Mouse (Mus musculus): ENCODE measurements around the gene Rps6kb2. TPM values are rescaled to one million over a fixed set of nuclear protein-coding genes. Genes with fewer than 3 reads are reported as not detected.

Gene Rps6kb2
- polyA plus RNA-seq, 1 experiment = 11.1 TPM

DNA sequence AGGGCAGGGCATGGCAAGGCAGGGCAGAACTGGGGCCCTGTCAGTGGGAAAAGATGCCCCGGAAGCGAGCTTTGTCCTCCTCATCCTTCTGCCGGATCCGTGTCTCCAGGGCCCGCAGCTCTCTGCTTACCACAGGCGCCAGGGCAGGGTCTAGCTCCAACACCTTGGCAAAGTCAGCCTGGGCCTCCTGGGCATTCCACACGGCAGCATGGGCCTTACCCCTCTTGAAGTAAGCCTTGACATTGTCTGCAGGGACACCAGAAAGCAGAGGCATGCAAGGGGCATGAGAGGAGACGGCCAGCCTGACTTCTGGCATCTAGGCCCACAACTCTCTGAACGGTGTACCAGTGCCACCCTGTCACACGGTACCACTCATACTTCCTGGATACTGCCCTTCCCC lies 48.6 kb downstream of the Rps6kb2 start:
- Histone ChIP-seq H3K27me3 (ENCODE audit: control insufficient read depth, insufficient read depth, low read length) (no peaks in the 10 kb centered on the region), H3K4me3 (ENCODE audit: control insufficient read depth, low read depth, low read length) (no peak overlapping the region), H3K36me3 (ENCODE audit: control insufficient read depth, insufficient read depth, low read length) (no peaks in the 10 kb centered on the region), H3K4me1 (ENCODE audit: control insufficient read depth, insufficient read depth, low read length) (no peaks in the 10 kb centered on the region), H3K27ac (ENCODE audit: control insufficient read depth, insufficient read depth, low read depth, low read length) (no peak overlapping the region)
- TF ChIP-seq POLR2A (IDR thresholded peaks at IDR 0.05; ENCODE audit: control insufficient read depth, low read depth, low read length) (no peak), CTCF (IDR thresholded peaks at IDR 0.05; ENCODE audit: control insufficient read depth, insufficient read depth, insufficient replicate concordance, low read depth, low read length) (no peak)

DNA sequence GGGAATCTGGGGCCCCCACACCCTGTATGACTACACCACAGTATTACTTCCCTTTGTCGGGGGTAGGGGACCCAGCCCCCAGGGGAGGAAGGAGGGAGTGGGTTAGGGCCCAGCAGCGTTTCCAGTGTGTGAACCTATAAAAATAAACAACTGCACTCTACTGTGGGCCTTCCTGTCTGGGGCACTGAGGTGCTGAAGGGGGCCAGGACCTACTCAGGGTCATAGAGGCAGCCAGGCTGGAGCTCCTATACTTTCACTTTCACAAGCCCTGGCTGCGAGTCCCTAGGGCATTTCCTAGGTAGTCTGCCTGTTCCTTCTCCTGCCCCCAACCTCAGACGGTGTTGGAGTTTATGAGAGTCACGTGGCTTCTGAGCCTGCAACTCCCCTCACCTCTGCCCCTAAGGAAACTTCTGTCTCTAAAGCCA lies 49.3 kb downstream of the Rps6kb2 start:
- peak overlapping the region; percentile 22; the same call in 1 of the 2 replicates for H3K27ac ChIP-seq (ENCODE audit: control insufficient read depth, insufficient read depth, low read depth, low read length)
- H3K27me3 ChIP-seq (ENCODE audit: control insufficient read depth, insufficient read depth, low read length) = no peaks in the 10 kb centered on the region
- no peaks in the 10 kb centered on the region for H3K36me3 ChIP-seq (ENCODE audit: control insufficient read depth, insufficient read depth, low read length)
- no peak for TF ChIP-seq POLR2A (IDR thresholded peaks at IDR 0.05; ENCODE audit: control insufficient read depth, low read depth, low read length)
- TF ChIP-seq CTCF (IDR thresholded peaks at IDR 0.05; ENCODE audit: control insufficient read depth, insufficient read depth, insufficient replicate concordance, low read depth, low read length) = no peak
- no peaks in the 10 kb centered on the region for H3K4me1 ChIP-seq (ENCODE audit: control insufficient read depth, insufficient read depth, low read length)
- H3K4me3 ChIP-seq (ENCODE audit: control insufficient read depth, low read depth, low read length) = no peak overlapping the region

DNA sequence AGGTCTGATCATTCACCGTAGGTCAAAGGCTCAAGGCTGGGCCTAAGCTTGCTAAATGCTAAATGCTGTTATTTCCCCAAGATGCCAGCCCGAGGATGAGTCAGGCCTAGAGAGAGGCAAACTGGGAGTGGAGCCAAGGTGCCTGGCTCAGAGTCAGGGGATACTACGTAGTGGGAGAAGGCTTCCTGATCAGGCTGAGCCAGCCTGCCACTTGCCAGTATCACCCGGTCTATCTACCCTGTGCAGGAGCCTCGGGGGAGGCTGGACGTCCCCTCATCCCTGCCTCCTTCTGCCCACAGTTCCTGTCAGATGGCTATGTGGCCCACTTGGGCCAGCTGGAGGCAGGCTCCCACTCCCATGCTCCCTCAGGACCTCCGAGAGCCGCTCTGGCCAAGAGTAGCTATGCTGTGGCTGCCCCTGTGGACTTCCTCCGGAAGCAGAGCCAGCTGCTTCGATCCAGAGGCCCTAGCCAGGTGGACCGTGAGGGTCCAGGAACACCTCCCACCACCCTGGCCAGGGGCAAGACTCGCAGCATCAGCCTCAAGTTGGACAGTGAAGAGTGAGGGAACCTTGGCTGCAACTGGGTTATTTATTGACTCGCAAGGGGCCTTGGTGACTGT lies 49.9 kb downstream of the Rps6kb2 start:
- Histone ChIP-seq H3K27ac (ENCODE audit: control insufficient read depth, insufficient read depth, low read depth, low read length) (peak overlapping the region; percentile 22; the same call in 1 of the 2 replicates), H3K27me3 (ENCODE audit: control insufficient read depth, insufficient read depth, low read length) (no peaks in the 10 kb centered on the region), H3K4me3 (ENCODE audit: control insufficient read depth, low read depth, low read length) (no peak overlapping the region), H3K4me1 (ENCODE audit: control insufficient read depth, insufficient read depth, low read length) (no peaks in the 10 kb centered on the region), H3K36me3 (ENCODE audit: control insufficient read depth, insufficient read depth, low read length) (no peaks in the 10 kb centered on the region)
- TF ChIP-seq POLR2A (IDR thresholded peaks at IDR 0.05; ENCODE audit: control insufficient read depth, low read depth, low read length) = no peak
- TF ChIP-seq CTCF (IDR thresholded peaks at IDR 0.05; ENCODE audit: control insufficient read depth, insufficient read depth, insufficient replicate concordance, low read depth, low read length) = no peak

DNA sequence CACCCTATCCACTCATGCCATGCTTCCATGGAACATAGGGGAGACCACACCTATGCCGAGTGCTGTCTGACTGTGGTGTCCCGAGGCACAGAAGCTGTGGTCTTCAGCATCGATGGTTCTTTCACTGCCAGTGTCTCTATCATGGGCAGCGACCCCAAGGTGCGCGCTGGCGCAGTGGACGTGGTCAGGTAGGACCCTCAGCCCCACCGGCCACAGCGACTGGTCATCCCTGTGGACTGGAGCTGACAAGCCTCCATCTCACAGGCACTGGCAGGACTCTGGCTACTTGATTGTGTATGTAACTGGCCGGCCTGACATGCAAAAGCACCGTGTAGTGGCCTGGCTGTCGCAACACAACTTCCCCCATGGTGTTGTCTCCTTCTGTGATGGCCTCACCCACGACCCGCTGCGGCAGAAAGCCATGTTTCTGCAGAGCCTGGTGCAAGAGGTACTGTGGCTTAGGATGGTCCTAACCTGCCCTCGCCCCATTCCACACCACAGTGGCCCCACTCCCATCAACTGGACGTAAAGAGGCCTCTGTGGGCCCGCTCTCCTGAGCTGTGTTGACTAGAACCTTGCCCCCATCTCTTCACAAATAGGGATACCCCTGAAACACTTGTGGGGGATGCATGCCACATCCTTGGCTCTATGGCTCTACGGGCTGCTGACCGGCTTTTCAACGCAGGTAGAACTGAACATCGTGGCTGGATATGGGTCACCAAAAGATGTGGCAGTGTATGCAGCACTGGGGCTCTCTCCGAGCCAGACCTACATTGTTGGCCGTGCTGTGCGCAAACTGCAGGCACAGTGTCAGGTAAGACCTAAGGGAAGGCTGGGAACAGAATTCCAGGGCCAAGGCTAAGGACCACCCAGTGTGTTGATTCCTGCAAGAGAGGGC lies 50.8 kb downstream of the Rps6kb2 start:
- Histone ChIP-seq H3K27me3 (ENCODE audit: control insufficient read depth, insufficient read depth, low read length) (no peaks in the 10 kb centered on the region), H3K4me1 (ENCODE audit: control insufficient read depth, insufficient read depth, low read length) (no peaks in the 10 kb centered on the region), H3K27ac (ENCODE audit: control insufficient read depth, insufficient read depth, low read depth, low read length) (no peak overlapping the region), H3K36me3 (ENCODE audit: control insufficient read depth, insufficient read depth, low read length) (no peaks in the 10 kb centered on the region), H3K4me3 (ENCODE audit: control insufficient read depth, low read depth, low read length) (no peak overlapping the region)
- TF ChIP-seq CTCF (IDR thresholded peaks at IDR 0.05; ENCODE audit: control insufficient read depth, insufficient read depth, insufficient replicate concordance, low read depth, low read length) (no peak), POLR2A (IDR thresholded peaks at IDR 0.05; ENCODE audit: control insufficient read depth, low read depth, low read length) (no peak)

DNA sequence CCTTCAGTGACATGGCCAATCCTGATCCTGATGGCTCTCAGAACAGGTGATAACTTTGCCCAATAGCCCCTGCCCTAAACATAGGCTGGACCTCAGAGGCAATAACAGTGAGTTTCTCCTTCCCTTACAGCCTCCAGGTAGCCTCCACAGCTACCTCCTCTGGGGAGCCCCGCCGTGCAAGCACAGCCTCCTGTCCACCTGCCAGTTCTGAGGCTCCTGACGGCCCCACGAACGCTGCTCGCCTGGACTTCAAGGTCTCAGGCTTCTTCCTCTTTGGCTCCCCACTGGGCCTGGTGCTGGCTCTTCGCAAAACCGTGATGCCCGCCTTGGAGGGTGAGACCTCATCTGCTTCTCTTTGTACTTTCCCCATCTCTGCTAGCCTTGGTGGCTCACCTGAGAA lies 54.6 kb downstream of the Rps6kb2 start:
- H3K36me3 ChIP-seq (ENCODE audit: control insufficient read depth, insufficient read depth, low read length) = no peaks in the 10 kb centered on the region
- no peak overlapping the region for H3K27ac ChIP-seq (ENCODE audit: control insufficient read depth, insufficient read depth, low read depth, low read length)
- no peak for TF ChIP-seq POLR2A (IDR thresholded peaks at IDR 0.05; ENCODE audit: control insufficient read depth, low read depth, low read length)
- no peaks in the 10 kb centered on the region for H3K27me3 ChIP-seq (ENCODE audit: control insufficient read depth, insufficient read depth, low read length)
- H3K4me1 ChIP-seq (ENCODE audit: control insufficient read depth, insufficient read depth, low read length) = no peaks in the 10 kb centered on the region
- H3K4me3 ChIP-seq (ENCODE audit: control insufficient read depth, low read depth, low read length) = no peak overlapping the region

DNA sequence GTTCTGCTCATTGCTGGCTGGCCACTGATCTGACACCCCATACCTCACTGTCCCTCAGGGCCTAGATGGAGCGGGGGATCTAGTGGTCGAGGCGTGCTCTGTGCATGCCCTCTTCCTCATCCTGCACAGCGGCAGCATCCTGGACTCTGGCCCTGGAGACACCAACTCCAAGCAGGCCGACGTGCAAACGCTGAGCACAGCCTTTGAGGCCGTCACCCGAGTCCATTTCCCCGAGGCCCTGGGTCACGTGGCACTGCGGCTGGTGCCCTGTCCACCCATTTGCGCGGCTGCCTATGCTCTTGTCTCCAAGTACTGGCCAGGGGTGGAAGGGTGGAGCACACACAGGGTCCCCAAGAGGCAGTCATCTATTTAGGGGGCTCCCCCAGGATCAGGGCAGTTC lies 56.5 kb downstream of the Rps6kb2 start:
- TF ChIP-seq POLR2A (IDR thresholded peaks at IDR 0.05; ENCODE audit: control insufficient read depth, low read depth, low read length) (no peak), CTCF (IDR thresholded peaks at IDR 0.05; ENCODE audit: control insufficient read depth, insufficient read depth, insufficient replicate concordance, low read depth, low read length) (no peak)
- no peak overlapping the region for H3K4me3 ChIP-seq (ENCODE audit: control insufficient read depth, low read depth, low read length)
- peaks cover 1% of the 10 kb centered on the region; the same call in 1 of the 2 replicates for H3K4me1 ChIP-seq (ENCODE audit: control insufficient read depth, insufficient read depth, low read length)

DNA sequence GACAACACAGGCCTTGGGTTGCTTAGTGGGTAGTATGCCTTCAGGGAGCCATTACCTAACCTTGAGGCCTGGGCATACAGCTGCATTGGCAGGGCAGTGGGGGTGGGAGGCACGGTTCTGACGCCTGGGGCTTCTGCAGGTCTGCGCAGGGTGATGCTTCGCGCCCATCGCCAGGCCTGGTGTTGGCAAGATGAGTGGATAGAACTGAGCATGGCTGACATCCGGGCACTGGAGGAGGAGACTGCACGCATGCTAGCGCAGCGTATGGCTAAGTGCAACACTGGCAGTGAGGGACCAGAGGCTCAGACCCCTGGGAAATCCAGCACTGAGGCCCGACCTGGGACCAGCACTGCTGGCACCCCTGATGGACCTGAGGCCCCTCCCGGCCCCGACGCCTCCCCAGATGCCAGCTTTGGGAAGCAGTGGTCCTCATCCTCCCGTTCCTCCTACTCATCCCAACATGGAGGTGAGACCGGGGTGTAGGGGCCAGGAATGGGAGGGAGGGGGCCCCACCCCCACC lies 58.4 kb downstream of the Rps6kb2 start:
- no peak for TF ChIP-seq POLR2A (IDR thresholded peaks at IDR 0.05; ENCODE audit: control insufficient read depth, low read depth, low read length)
- no peak for TF ChIP-seq CTCF (IDR thresholded peaks at IDR 0.05; ENCODE audit: control insufficient read depth, insufficient read depth, insufficient replicate concordance, low read depth, low read length)
- Histone ChIP-seq H3K36me3 (ENCODE audit: control insufficient read depth, insufficient read depth, low read length) (no peaks in the 10 kb centered on the region), H3K27me3 (ENCODE audit: control insufficient read depth, insufficient read depth, low read length) (no peaks in the 10 kb centered on the region), H3K4me3 (ENCODE audit: control insufficient read depth, low read depth, low read length) (no peak overlapping the region), H3K27ac (ENCODE audit: control insufficient read depth, insufficient read depth, low read depth, low read length) (no peak overlapping the region), H3K4me1 (ENCODE audit: control insufficient read depth, insufficient read depth, low read length) (peaks cover 19% of the 10 kb centered on the region)

More for the DNA sequence above, 56.5 kb downstream of the Rps6kb2 start:
- H3K27ac ChIP-seq (ENCODE audit: control insufficient read depth, insufficient read depth, low read depth, low read length) = no peak overlapping the region
- no peaks in the 10 kb centered on the region for H3K36me3 ChIP-seq (ENCODE audit: control insufficient read depth, insufficient read depth, low read length)
- no peaks in the 10 kb centered on the region for H3K27me3 ChIP-seq (ENCODE audit: control insufficient read depth, insufficient read depth, low read length)

Other genes starting within 250 kb of the Rps6kb2 start
- gene Aldh3b1, start 233.5 kb downstream of the Rps6kb2 start, polyA plus RNA-seq (2012; rRNA removed) = 48.2 and 52.4 TPM in 2 replicates
- 6.6 and 8.0 TPM in 2 replicates for gene Unc93b1, start 228.2 kb downstream of the Rps6kb2 start, polyA plus RNA-seq (2012; rRNA removed)
- gene Aldh3b3, start 204.7 kb downstream of the Rps6kb2 start, polyA plus RNA-seq (2012; rRNA removed) = 2.9 and 3.2 TPM in 2 replicates
- 48.5 and 48.6 TPM in 2 replicates for gene Aldh3b2, start 191.0 kb downstream of the Rps6kb2 start, polyA plus RNA-seq (2012; rRNA removed)
- gene Acy3, start 176.8 kb downstream of the Rps6kb2 start, polyA plus RNA-seq (2012; rRNA removed) = 14.7 and 14.9 TPM in 2 replicates
- gene Tbx10, start 170.6 kb downstream of the Rps6kb2 start, polyA plus RNA-seq (2012; rRNA removed) = 0.41 and 0.56 TPM in 2 replicates
- gene Nudt8, start 162.8 kb downstream of the Rps6kb2 start, polyA plus RNA-seq (2012; rRNA removed) = 0.99 and 2.4 TPM in 2 replicates
- 0.48 TPM in 2 replicates for gene Gm49405, start 162.7 kb downstream of the Rps6kb2 start, polyA plus RNA-seq (2012; rRNA removed)
- 1.3 and 2.0 TPM in 2 replicates for gene Doc2g, start 160.0 kb downstream of the Rps6kb2 start, polyA plus RNA-seq (2012; rRNA removed)
- gene Ndufv1, start 150.5 kb downstream of the Rps6kb2 start, polyA plus RNA-seq (2012; rRNA removed) = 145 and 173 TPM in 2 replicates
- gene Gstp1, start 125.4 kb downstream of the Rps6kb2 start, polyA plus RNA-seq (2012; rRNA removed) = 88.6 and 94.9 TPM in 2 replicates
- 1.5 TPM in 2 replicates for gene Gstp2, start 117.3 kb downstream of the Rps6kb2 start, polyA plus RNA-seq (2012; rRNA removed)
- gene Gstp3, start 103.8 kb downstream of the Rps6kb2 start, polyA plus RNA-seq (2012; rRNA removed) = not detected in 2 replicates
- gene Cabp2, start 81.8 kb downstream of the Rps6kb2 start, polyA plus RNA-seq (2012; rRNA removed) = not detected in 2 replicates
- 31.5 and 31.7 TPM in 2 replicates for gene Cdk2ap2, start 66.2 kb downstream of the Rps6kb2 start, polyA plus RNA-seq (2012; rRNA removed)
- gene Pitpnm1, start 63.4 kb downstream of the Rps6kb2 start, polyA plus RNA-seq (2012; rRNA removed) = 31.9 and 42.8 TPM in 2 replicates
- gene Aip, start 37.5 kb downstream of the Rps6kb2 start, polyA plus RNA-seq (2012; rRNA removed) = 21.0 and 23.5 TPM in 2 replicates
- gene Gpr152, start 23.6 kb downstream of the Rps6kb2 start, polyA plus RNA-seq (2012; rRNA removed) = 0.02 TPM in 1 of 2 replicates, not detected in the other
- gene Cabp4, start 19.3 kb downstream of the Rps6kb2 start, polyA plus RNA-seq (2012; rRNA removed) = 0.16 and 0.29 TPM in 2 replicates
- 87.3 and 97.2 TPM in 2 replicates for gene Coro1b, start 14.7 kb downstream of the Rps6kb2 start, polyA plus RNA-seq (2012; rRNA removed)
- gene Ptprcap, start 9.8 kb downstream of the Rps6kb2 start, polyA plus RNA-seq (2012; rRNA removed) = 0.65 and 1.0 TPM in 2 replicates
- gene Carns1, start 12.1 kb upstream of the Rps6kb2 start, polyA plus RNA-seq (2012; rRNA removed) = 2.5 and 2.7 TPM in 2 replicates
- 0.98 and 1.3 TPM in 2 replicates for gene Tbc1d10c, start 27.9 kb upstream of the Rps6kb2 start, polyA plus RNA-seq (2012; rRNA removed)
- 48.8 and 49.8 TPM in 2 replicates for gene Ppp1ca, start 28.7 kb upstream of the Rps6kb2 start, polyA plus RNA-seq (2012; rRNA removed)
- 9.0 and 9.2 TPM in 2 replicates for gene Rad9a, start 38.3 kb upstream of the Rps6kb2 start, polyA plus RNA-seq (2012; rRNA removed)
- 2.0 and 3.1 TPM in 2 replicates for gene Clcf1, start 50.9 kb upstream of the Rps6kb2 start, polyA plus RNA-seq (2012; rRNA removed)
- gene AC109138.7, start 51.0 kb upstream of the Rps6kb2 start, polyA plus RNA-seq (2012; rRNA removed) = 1.2 and 3.0 TPM in 2 replicates
- gene Pold4, start 68.5 kb upstream of the Rps6kb2 start, polyA plus RNA-seq (2012; rRNA removed) = 16.3 and 19.4 TPM in 2 replicates
- 6.3 and 7.1 TPM in 2 replicates for gene Ssh3, start 105.8 kb upstream of the Rps6kb2 start, polyA plus RNA-seq (2012; rRNA removed)
- 4.3 and 6.1 TPM in 2 replicates for gene Ankrd13d, start 119.8 kb upstream of the Rps6kb2 start, polyA plus RNA-seq (2012; rRNA removed)
- 10.7 and 12.0 TPM in 2 replicates for gene Grk2, start 142.9 kb upstream of the Rps6kb2 start, polyA plus RNA-seq (2012; rRNA removed)
- 46.0 and 48.5 TPM in 2 replicates for gene Kdm2a, start 234.9 kb upstream of the Rps6kb2 start, polyA plus RNA-seq (2012; rRNA removed)